Mouse (Mus musculus) ovary, adult 18-20 months (tissue): ENCODE measurements around the gene Olfr373.
"Not testable (repeated sequence)": the region's sequence is repeated elsewhere in the genome, so short reads cannot be mapped to it uniquely, and the experiment has no call there.

Experiments used
- DNase-seq: peaks from one replicate; pipeline ENCODE4 v3.0.0; 2022; ENCODE audit warnings: low spot score, mixed read lengths

Gene Olfr373

GRCm38 (mm10) chr8:72082877-72083276 is at the start of gene Olfr373:
TSS of gene Olfr373 (plus strand) at chr8:72083177.
- not testable (repeated sequence) for DNase-seq

- DNase-seq: not testable (repeated sequence)
Observed at GRCm38 (mm10) chr8:72040918-72041317, 42.1 kb upstream of the Olfr373 start, which contains the start of gene Olfr372. TSS of gene Olfr372 (plus strand) at chr8:72041218.

- no peak for DNase-seq
Observed at GRCm38 (mm10) chr8:72042493-72042892, 40.5 kb upstream of the Olfr373 start.

GRCm38 (mm10) chr8:72054633-72055032 is 28.3 kb upstream of the Olfr373 start:
- DNase-seq: not testable (repeated sequence)

- not testable (repeated sequence) for DNase-seq
Observed at GRCm38 (mm10) chr8:72057643-72058042, 25.3 kb upstream of the Olfr373 start.

GRCm38 (mm10) chr8:72066819-72067399 is 16.1 kb upstream of the Olfr373 start:
- DNase-seq: not testable (repeated sequence)

GRCm38 (mm10) chr8:72084744-72085143 is 1.8 kb downstream of the Olfr373 start:
- DNase-seq: no peak

GRCm38 (mm10) chr8:72087611-72088010 is 4.6 kb downstream of the Olfr373 start:
- not testable (repeated sequence) for DNase-seq

- DNase-seq: not testable (repeated sequence)
Observed at GRCm38 (mm10) chr8:72096721-72097120, 13.7 kb downstream of the Olfr373 start.

- peak; percentile 71 for DNase-seq
Observed at GRCm38 (mm10) chr8:72099377-72100103, 16.6 kb downstream of the Olfr373 start.

GRCm38 (mm10) chr8:72105165-72105564 is 22.2 kb downstream of the Olfr373 start:
- DNase-seq: no peak

GRCm38 (mm10) chr8:72106740-72107139 is 23.8 kb downstream of the Olfr373 start, which contains the start of gene Olfr374:
TSS of gene Olfr374 (plus strand) at chr8:72107040.
- no peak for DNase-seq

- no peak for DNase-seq
Observed at GRCm38 (mm10) chr8:72110876-72111275, 27.9 kb downstream of the Olfr373 start.

- DNase-seq: no peak
Observed at GRCm38 (mm10) chr8:72112486-72112885, 29.5 kb downstream of the Olfr373 start.

GRCm38 (mm10) chr8:72115202-72115601 is 32.2 kb downstream of the Olfr373 start:
- no peak for DNase-seq

GRCm38 (mm10) chr8:72118616-72119015 is 35.6 kb downstream of the Olfr373 start:
- DNase-seq: no peak

- DNase-seq: not testable (repeated sequence)
Observed at GRCm38 (mm10) chr8:72121486-72121885, 38.5 kb downstream of the Olfr373 start.

GRCm38 (mm10) chr8:72121997-72122396 is 39.0 kb downstream of the Olfr373 start:
- no peak for DNase-seq

GRCm38 (mm10) chr8:72127834-72128233 is 44.9 kb downstream of the Olfr373 start:
- no peak for DNase-seq

- DNase-seq: no peak
Observed at GRCm38 (mm10) chr8:72131251-72131650, 48.3 kb downstream of the Olfr373 start.

GRCm38 (mm10) chr8:72131901-72132300 is 48.9 kb downstream of the Olfr373 start:
- no peak for DNase-seq

- no peak for DNase-seq
Observed at GRCm38 (mm10) chr8:72132417-72132816, 49.4 kb downstream of the Olfr373 start.

- DNase-seq: peak; percentile 43
Observed at GRCm38 (mm10) chr8:72132891-72133290, 49.9 kb downstream of the Olfr373 start.
